ENCODE assay signal across 7 mouse cellular contexts in genomic region chr4:108890876-108891275, GRCm38 (mm10). TPM values are rescaled to one million over a fixed set of nuclear protein-coding genes. Genes with fewer than 3 reads are reported as not detected.
"Had no signal": no experiment of that assay in that cellular context is flagged by ENCODE, and none has a peak within 500 bp of the region (broad histone marks: within the 10 kb centered on the region; RNA-seq: fewer than 3 reads in every experiment).

No protein-coding gene starts in this region.

- DNase-seq: kidney, adult 11 months; kidney, adult 9 months; kidney, postnatal 36 days; lung, adult 18-20 months; thymus, postnatal 4 days had no signal

RNA-seq across cellular contexts. Expression of gene Rab3b, which starts 12.0 kb away (rescaled TPM):
- total RNA-seq: megakaryocyte-erythroid progenitor cell, adult 5-6 weeks had no signal

RNA-seq across cellular contexts. Expression of gene A730015C16Rik, which starts 42.5 kb away (rescaled TPM):
- total RNA-seq: layer of hippocampus, adult 2 months had no signal
